Mouse (Mus musculus): ENCODE results near the gene Tasp1. TPM values are rescaled to one million over a fixed set of nuclear protein-coding genes. Genes with fewer than 3 reads are reported as not detected.

The Tasp1 gene
- 1.9 and 2.6 TPM in 2 replicates for total RNA-seq (2023)

DNA sequence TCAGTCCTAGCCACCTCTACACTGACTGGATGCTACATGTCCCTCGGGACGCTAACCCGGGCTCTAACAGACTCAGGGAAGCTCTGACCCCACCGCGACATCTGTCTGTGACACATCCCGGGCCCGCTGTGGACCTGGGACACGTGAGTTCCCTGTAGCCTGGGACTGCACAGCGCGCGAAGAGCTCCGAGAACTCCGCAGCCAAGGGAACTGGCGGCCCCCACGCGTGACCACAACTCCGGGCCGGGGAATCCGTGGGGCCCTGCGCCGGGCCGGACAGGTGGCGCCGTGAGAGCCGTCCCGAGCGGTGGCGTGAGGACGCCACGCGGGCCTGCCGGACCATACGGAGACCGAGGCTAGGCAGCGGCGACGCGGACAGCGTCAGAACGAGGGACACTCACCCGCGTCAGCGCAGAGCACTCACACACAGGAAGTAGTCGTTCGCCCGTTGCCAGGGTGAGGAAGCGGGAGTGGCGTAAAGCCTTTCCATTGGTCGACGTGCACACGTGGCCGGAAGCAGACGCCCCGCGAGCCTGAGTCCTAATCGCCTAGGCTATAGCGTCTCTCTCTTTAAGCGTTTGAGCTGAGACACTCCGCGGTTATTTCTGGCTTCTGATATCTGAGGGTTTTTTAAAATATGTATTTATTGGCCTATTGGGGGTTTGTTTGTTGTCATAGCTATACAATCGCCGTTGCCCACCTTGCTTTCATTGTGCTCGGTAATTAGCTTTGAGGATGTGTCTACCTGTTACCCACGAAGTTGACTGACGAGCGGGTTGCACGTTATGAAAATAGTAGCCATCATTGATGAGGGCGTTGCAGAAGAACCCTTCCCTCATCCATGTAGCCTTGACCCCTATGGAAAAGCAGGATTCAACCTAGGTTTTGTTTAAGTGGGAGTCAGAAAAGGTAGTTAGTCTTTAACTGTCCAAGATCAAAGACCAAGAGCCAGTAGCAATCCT, at the start of gene Tasp1:
Tasp1 (minus strand) TSS at position 453 of the 962 bp plus-strand sequence.

Other genes starting within 250 kb of the Tasp1 start
- not detected in 2 replicates for gene Gm17374, start 85.2 kb upstream of the Tasp1 start, total RNA-seq (2023)
- 7.8 and 10.8 TPM in 2 replicates for gene Esf1, start 103.8 kb upstream of the Tasp1 start, total RNA-seq (2023)
- gene Ndufaf5, start 103.8 kb upstream of the Tasp1 start, total RNA-seq (2023), result 3.7 and 3.9 TPM in 2 replicates